Mouse (Mus musculus): ENCODE measurements around the gene Crabp2. TPM values are rescaled to one million over a fixed set of nuclear protein-coding genes. Genes with fewer than 3 reads are reported as not detected.

Gene Crabp2
- polyA plus RNA-seq, 1 experiment from 2014 or later = 82.3 TPM

DNA sequence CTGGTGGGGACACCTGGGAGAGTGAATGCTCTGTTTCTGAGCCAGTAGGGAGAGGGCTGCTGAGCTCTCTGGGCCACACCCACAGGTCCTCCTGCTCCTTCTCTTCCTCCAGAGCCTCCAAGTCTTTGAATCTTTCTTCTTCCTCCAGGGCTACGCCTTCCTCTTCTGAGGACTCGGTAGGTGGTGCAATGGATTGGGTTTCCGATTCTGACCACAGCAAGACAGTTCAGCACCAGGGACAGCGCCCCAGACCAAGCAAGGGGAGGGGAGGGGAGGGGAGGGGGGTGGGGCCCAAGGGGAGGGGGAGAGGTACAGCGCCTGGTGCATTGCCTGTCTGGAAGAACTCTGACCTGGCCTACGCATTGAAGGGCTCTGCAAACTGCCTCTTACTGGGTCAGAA, 45.0 kb downstream of the Crabp2 start:
- no peak for ATAC-seq (replicated peaks; ENCODE audit: low FRiP score)

GRCm38 (mm10) chr3:87995331-87995730, 46.9 kb downstream of the Crabp2 start:
- H3K36me3 ChIP-seq = no peaks in the 10 kb centered on the region
- no peak for ATAC-seq (replicated peaks; ENCODE audit: low FRiP score)
- peaks cover 100% of the 10 kb centered on the region for H3K27me3 ChIP-seq
- WGBS = 26% methylated on average over 11 of the region's 11 CpGs
- no peak overlapping the region for H3K4me2 ChIP-seq
- H3K27ac ChIP-seq = no peak overlapping the region
- no peak overlapping the region for H3K4me3 ChIP-seq (replicated peaks)
- no peak overlapping the region for H3K9ac ChIP-seq
- H3K4me1 ChIP-seq = peaks cover 25% of the 10 kb centered on the region
- H3K9me3 ChIP-seq (replicated peaks) = no peaks in the 10 kb centered on the region

More for the DNA sequence above, 45.0 kb downstream of the Crabp2 start:
- Histone ChIP-seq H3K36me3 (no peaks in the 10 kb centered on the region), H3K27me3 (peaks cover 100% of the 10 kb centered on the region), H3K4me3 (replicated peaks) (no peak overlapping the region), H3K27ac (no peak overlapping the region), H3K9me3 (replicated peaks) (no peaks in the 10 kb centered on the region), H3K4me1 (peaks cover 12% of the 10 kb centered on the region), H3K9ac (no peak overlapping the region), H3K4me2 (no peak overlapping the region)
- whole genome bisulfite sequencing = 3% methylated on average over 5 of the region's 6 CpGs

DNA sequence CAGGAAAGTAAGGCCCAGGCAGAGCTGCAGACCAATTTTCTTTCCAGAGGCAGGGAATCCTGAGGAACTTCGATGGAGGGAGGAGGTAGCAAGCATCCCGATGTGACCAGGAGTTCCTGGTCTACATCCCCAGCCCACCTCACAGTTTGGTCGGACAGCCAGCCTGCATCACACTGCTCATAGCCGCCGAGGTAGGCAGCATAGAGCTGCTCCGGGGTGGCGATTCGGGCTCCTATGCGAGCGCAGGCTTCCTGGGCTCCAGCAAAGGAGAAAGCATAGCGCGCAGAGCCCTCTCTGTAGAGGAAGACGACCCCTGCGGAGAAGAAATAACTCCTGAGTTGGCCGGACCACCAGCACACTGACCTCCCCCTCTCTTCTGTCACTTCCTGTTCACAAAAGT, 47.9 kb downstream of the Crabp2 start:
- peaks cover 30% of the 10 kb centered on the region for H3K4me1 ChIP-seq
- peak overlapping the region; percentile 67 for H3K4me2 ChIP-seq
- no peak overlapping the region for H3K9ac ChIP-seq
- H3K27ac ChIP-seq = no peak overlapping the region
- no peaks in the 10 kb centered on the region for H3K36me3 ChIP-seq
- ATAC-seq (replicated peaks; ENCODE audit: low FRiP score) = no peak
- H3K9me3 ChIP-seq (replicated peaks) = no peaks in the 10 kb centered on the region
- peak overlapping the region; percentile 40; the same call in 1 of the 2 replicates for H3K4me3 ChIP-seq (replicated peaks)
- H3K27me3 ChIP-seq = peaks cover 100% of the 10 kb centered on the region
- 3% methylated on average over 15 of the region's 15 CpGs for WGBS

DNA sequence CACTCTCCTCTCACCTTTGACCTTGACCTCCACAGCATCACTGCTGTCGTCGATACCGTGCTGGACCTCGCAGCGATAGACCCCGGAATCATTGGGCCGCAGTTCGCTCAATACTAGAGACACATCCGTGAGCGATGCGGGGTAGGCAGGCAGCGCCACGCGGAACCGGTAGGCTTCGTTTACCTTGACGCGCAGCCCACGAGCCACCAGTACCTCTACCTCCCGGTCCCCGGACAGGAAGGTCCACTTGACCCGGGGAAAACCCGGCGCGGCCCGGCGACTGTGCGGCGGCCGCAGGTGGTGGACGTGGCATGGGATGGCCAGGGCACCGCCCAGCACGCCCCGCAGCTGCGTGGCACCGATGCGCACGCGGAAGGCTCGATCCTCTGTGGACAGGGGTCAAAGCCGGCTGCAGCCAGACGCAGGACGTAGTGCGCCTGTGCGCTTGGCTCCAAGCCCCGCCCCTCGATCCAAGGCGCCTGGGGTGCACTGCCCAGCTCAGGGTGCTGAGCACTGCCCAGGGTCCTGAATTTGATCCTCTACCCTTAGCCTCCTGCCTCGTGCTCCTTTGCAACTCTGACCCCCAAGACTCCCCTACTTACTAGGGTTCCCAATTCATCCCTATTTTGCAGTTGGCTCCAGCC, 48.6 kb downstream of the Crabp2 start:
- Histone ChIP-seq H3K27ac (no peak overlapping the region), H3K4me3 (replicated peaks) (peak overlapping the region; percentile 40), H3K9ac (no peak overlapping the region), H3K9me3 (replicated peaks) (no peaks in the 10 kb centered on the region), H3K4me2 (peak overlapping the region; percentile 67), H3K27me3 (peaks cover 100% of the 10 kb centered on the region), H3K36me3 (no peaks in the 10 kb centered on the region), H3K4me1 (peaks cover 30% of the 10 kb centered on the region)
- WGBS = 1% methylated on average over 49 of the region's 49 CpGs
- ATAC-seq (replicated peaks; ENCODE audit: low FRiP score) = peak; percentile 40; the same call in 1 of the 2 replicates

- no peak for ATAC-seq (replicated peaks; ENCODE audit: low FRiP score)
- Histone ChIP-seq H3K9me3 (replicated peaks) (no peaks in the 10 kb centered on the region), H3K9ac (no peak overlapping the region), H3K27ac (no peak overlapping the region), H3K4me3 (replicated peaks) (no peak overlapping the region), H3K36me3 (no peaks in the 10 kb centered on the region), H3K27me3 (peaks cover 100% of the 10 kb centered on the region), H3K4me2 (no peak overlapping the region), H3K4me1 (peaks cover 30% of the 10 kb centered on the region)
- WGBS = under 1% methylated on average over 7 of the region's 7 CpGs
Measured at GRCm38 (mm10) chr3:87998747-87999146, 50.3 kb downstream of the Crabp2 start.

DNA sequence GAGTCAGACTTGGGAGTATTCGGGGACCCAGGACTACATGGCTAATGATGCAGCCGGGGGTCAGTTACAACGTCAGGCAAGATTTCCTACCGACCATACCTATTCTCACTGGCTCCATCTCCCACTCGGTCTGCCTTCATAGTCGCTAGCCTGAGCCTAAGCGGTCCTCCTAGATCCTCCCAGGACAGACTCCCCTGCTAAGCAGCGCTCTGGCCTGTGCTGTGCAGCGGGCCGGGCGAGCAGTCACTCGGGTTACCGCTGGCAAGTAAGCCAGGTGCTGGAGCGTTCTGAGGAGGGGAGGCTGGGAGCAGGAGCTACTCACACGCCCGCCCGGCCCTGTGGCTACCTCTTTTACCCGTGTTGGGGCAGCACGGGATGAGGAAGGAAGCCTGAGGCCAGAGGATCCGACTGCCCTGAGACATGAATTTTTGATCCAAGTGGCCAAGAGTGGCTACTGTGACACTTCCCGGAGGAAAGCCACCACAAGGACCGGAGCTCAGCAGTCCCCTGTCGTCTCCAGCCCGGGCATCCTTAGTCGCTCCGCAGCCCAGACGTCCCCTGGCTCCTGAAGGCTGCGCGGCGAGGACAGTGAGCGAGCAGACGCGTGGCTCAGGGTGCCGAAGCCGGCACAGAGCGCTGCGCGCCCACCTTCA, 50.9 kb downstream of the Crabp2 start:
- no peak overlapping the region for H3K9ac ChIP-seq
- H3K27me3 ChIP-seq = peaks cover 100% of the 10 kb centered on the region
- H3K4me3 ChIP-seq (replicated peaks) = peak overlapping the region; percentile 41
- no peaks in the 10 kb centered on the region for H3K36me3 ChIP-seq
- H3K9me3 ChIP-seq (replicated peaks) = no peaks in the 10 kb centered on the region
- no peak overlapping the region for H3K27ac ChIP-seq
- peaks cover 30% of the 10 kb centered on the region for H3K4me1 ChIP-seq
- ATAC-seq (replicated peaks; ENCODE audit: low FRiP score) = no peak
- WGBS = 1% methylated on average over 38 of the region's 38 CpGs
- peak overlapping the region; percentile 65 for H3K4me2 ChIP-seq

DNA sequence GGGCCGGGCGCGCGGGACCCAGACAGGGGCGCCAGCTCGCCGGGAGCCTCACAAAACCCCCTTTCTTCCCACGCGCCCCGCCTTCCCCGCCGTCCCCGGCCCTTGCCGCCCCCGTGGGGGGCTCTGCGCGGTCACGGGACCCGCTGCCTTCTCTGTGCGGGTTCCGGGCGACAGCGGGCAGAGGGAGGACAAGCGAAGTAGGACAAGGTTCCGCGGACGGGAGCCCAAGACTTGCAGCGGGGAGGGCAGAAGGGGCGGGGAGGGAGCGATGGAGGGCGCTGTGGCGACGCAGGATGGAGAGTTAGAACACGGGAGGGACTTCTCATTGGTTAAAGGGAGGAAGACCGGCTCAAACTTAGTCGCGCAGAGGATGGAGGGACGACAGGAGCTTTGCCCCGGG, 51.7 kb downstream of the Crabp2 start, which contains the start of gene Bcan:
Bcan (minus strand) TSS at position 50 of the 400 bp plus-strand sequence.
- no peak for ATAC-seq (replicated peaks; ENCODE audit: low FRiP score)
- H3K4me2 ChIP-seq = peak within 1 kb of the TSS; percentile 65
- H3K27me3 ChIP-seq = peaks cover 99% of the 10 kb centered on the region
- H3K36me3 ChIP-seq = no peaks in the 10 kb centered on the region
- H3K9ac ChIP-seq = 0 out of 2 replicates have a peak within 1 kb of the TSS, but pooled peaks have one; percentile 5
- H3K9me3 ChIP-seq (replicated peaks) = no peaks in the 10 kb centered on the region
- peaks cover 30% of the 10 kb centered on the region for H3K4me1 ChIP-seq
- no peak within 1 kb of the TSS for H3K27ac ChIP-seq
- WGBS = under 1% methylated on average over 39 of the region's 39 CpGs
- H3K4me3 ChIP-seq (replicated peaks) = peak within 1 kb of the TSS; percentile 41

- Histone ChIP-seq H3K4me3 (replicated peaks) (peak overlapping the region; percentile 41), H3K9ac (no peak overlapping the region), H3K27me3 (peaks cover 93% of the 10 kb centered on the region), H3K9me3 (replicated peaks) (no peaks in the 10 kb centered on the region), H3K36me3 (no peaks in the 10 kb centered on the region), H3K27ac (no peak overlapping the region), H3K4me1 (peaks cover 30% of the 10 kb centered on the region), H3K4me2 (peak overlapping the region; percentile 65; the same call in 1 of the 2 replicates)
- ATAC-seq (replicated peaks; ENCODE audit: low FRiP score) = no peak
- WGBS = 14% methylated on average over 11 of the region's 11 CpGs
Measured at GRCm38 (mm10) chr3:88000816-88001595, 52.5 kb downstream of the Crabp2 start.

GRCm38 (mm10) chr3:88002291-88002976, 54.0 kb downstream of the Crabp2 start:
- Histone ChIP-seq H3K4me1 (peaks cover 19% of the 10 kb centered on the region), H3K4me2 (no peak overlapping the region), H3K36me3 (no peaks in the 10 kb centered on the region), H3K27ac (no peak overlapping the region), H3K27me3 (peaks cover 83% of the 10 kb centered on the region), H3K9ac (no peak overlapping the region), H3K4me3 (replicated peaks) (no peak overlapping the region), H3K9me3 (replicated peaks) (no peaks in the 10 kb centered on the region)
- no peak for ATAC-seq (replicated peaks; ENCODE audit: low FRiP score)
- WGBS = 2% methylated on average over 17 of the region's 17 CpGs

All from kidney, embryonic 15.5 days (tissue).